Mouse (Mus musculus): ENCODE results near the gene Pcdh15. TPM values are rescaled to one million over a fixed set of nuclear protein-coding genes. Genes with fewer than 3 reads are reported as not detected.

Gene Pcdh15
- total and polyA plus RNA-seq, 2 experiments from 2014 or later, result 9.8 to 38.2 TPM

- Histone ChIP-seq H3K4me3 (ENCODE audit: low read depth, low read length) (no peak overlapping the region), H3K9me3 (ENCODE audit: low read length) (no peaks in the 10 kb centered on the region), H3K4me2 (ENCODE audit: low read depth, low read length, poor library complexity, severe bottlenecking) (no peak overlapping the region), H3K9ac (replicated peaks; ENCODE audit: low read length, poor library complexity, severe bottlenecking) (no peak overlapping the region), H3K36me3 (ENCODE audit: insufficient read depth, low read length) (no peaks in the 10 kb centered on the region), H3K27me3 (ENCODE audit: insufficient read depth, low read length) (no peaks in the 10 kb centered on the region), H3K4me1 (ENCODE audit: insufficient read depth, low read length) (no peaks in the 10 kb centered on the region), H3K27ac (ENCODE audit: low read depth, low read length) (no peak overlapping the region)
- no peak for TF ChIP-seq CTCF (IDR thresholded peaks at IDR 0.05)
- WGBS, result 51% methylated on average over 1 of the region's 1 CpGs
- DNase-seq (ENCODE audit: low spot score) (no peak), ATAC-seq (ENCODE audit: low FRiP score) (no peak)
Measured at GRCm38 (mm10) chr10:74116817-74117216, 1017.7 kb downstream of the Pcdh15 start.

- Histone ChIP-seq H3K4me3 (ENCODE audit: low read depth, low read length) (no peak overlapping the region), H3K27me3 (ENCODE audit: insufficient read depth, low read length) (no peaks in the 10 kb centered on the region), H3K36me3 (ENCODE audit: insufficient read depth, low read length) (no peaks in the 10 kb centered on the region), H3K9me3 (ENCODE audit: low read length) (no peaks in the 10 kb centered on the region), H3K9ac (replicated peaks; ENCODE audit: low read length, poor library complexity, severe bottlenecking) (no peak overlapping the region), H3K4me2 (ENCODE audit: low read depth, low read length, poor library complexity, severe bottlenecking) (no peak overlapping the region), H3K4me1 (ENCODE audit: insufficient read depth, low read length) (no peaks in the 10 kb centered on the region), H3K27ac (ENCODE audit: low read depth, low read length) (no peak overlapping the region)
- no peak for ATAC-seq (ENCODE audit: low FRiP score)
- TF ChIP-seq CTCF (IDR thresholded peaks at IDR 0.05), result no peak
- no peak for DNase-seq (ENCODE audit: low spot score)
- WGBS, result 89% methylated on average over 4 of the region's 4 CpGs
Measured at GRCm38 (mm10) chr10:74123421-74123820, 1024.3 kb downstream of the Pcdh15 start.

GRCm38 (mm10) chr10:74129192-74129591 lies 1030.0 kb downstream of the Pcdh15 start:
- H3K9me3 ChIP-seq (ENCODE audit: low read length), result no peaks in the 10 kb centered on the region
- ATAC-seq (ENCODE audit: low FRiP score) (no peak), DNase-seq (ENCODE audit: low spot score) (no peak)
- H3K9ac ChIP-seq (replicated peaks; ENCODE audit: low read length, poor library complexity, severe bottlenecking), result no peak overlapping the region
- no peak overlapping the region for H3K4me3 ChIP-seq (ENCODE audit: low read depth, low read length)
- TF ChIP-seq CTCF (IDR thresholded peaks at IDR 0.05), result no peak
- H3K4me1 ChIP-seq (ENCODE audit: insufficient read depth, low read length), result no peaks in the 10 kb centered on the region
- no peak overlapping the region for H3K27ac ChIP-seq (ENCODE audit: low read depth, low read length)
- no peak overlapping the region for H3K4me2 ChIP-seq (ENCODE audit: low read depth, low read length, poor library complexity, severe bottlenecking)
- H3K27me3 ChIP-seq (ENCODE audit: insufficient read depth, low read length), result no peaks in the 10 kb centered on the region
- no peaks in the 10 kb centered on the region for H3K36me3 ChIP-seq (ENCODE audit: insufficient read depth, low read length)
- 88% methylated on average over 3 of the region's 3 CpGs for WGBS

DNA sequence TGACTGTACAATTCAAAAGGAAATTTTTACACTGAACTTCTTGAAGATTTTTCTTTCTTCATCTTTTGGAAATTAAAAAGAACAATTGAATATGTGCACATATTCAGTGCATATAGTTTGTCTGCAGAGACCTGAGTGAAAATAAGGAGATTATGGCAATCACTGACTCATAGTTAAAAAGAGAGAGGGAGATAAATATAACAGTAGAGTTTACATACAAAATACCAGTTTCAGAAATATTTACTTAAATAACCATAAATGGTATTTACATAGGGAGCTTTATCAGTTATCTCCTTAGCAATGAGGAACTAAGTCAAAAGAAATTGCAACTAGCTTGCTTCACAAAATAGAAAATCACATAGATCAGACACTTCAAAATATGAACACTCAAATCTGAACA lies 1030.5 kb downstream of the Pcdh15 start:
- Histone ChIP-seq H3K9ac (replicated peaks; ENCODE audit: low read length, poor library complexity, severe bottlenecking) (no peak overlapping the region), H3K4me3 (ENCODE audit: low read depth, low read length) (no peak overlapping the region), H3K4me2 (ENCODE audit: low read depth, low read length, poor library complexity, severe bottlenecking) (no peak overlapping the region), H3K27me3 (ENCODE audit: insufficient read depth, low read length) (no peaks in the 10 kb centered on the region), H3K9me3 (ENCODE audit: low read length) (no peaks in the 10 kb centered on the region), H3K27ac (ENCODE audit: low read depth, low read length) (no peak overlapping the region), H3K36me3 (ENCODE audit: insufficient read depth, low read length) (no peaks in the 10 kb centered on the region), H3K4me1 (ENCODE audit: insufficient read depth, low read length) (no peaks in the 10 kb centered on the region)
- no peak for DNase-seq (ENCODE audit: low spot score)
- no peak for TF ChIP-seq CTCF (IDR thresholded peaks at IDR 0.05)
- no peak for ATAC-seq (ENCODE audit: low FRiP score)

DNA sequence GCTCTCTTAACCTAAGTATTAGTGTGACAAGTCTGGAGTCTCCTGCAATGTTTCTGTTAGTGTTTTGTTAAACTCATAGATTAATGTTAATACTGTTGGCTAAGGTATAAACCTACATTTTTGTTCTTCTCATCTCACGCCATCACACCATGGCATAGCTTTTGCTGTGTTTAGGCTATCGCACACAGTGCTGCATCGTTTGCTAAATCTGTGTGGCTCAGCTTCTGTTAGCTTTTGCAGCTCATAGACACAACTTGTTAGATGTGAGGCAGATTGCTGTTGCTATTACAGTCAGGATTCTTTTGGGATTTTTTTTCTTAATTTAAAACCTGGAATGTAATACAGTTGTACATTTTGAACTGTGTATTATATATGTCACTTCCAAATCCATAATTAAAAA lies 1031.7 kb downstream of the Pcdh15 start:
- ATAC-seq (ENCODE audit: low FRiP score) (no peak), DNase-seq (ENCODE audit: low spot score) (no peak)
- H3K27ac ChIP-seq (ENCODE audit: low read depth, low read length), result no peak overlapping the region
- TF ChIP-seq CTCF (IDR thresholded peaks at IDR 0.05), result no peak
- no peaks in the 10 kb centered on the region for H3K4me1 ChIP-seq (ENCODE audit: insufficient read depth, low read length)
- no peaks in the 10 kb centered on the region for H3K9me3 ChIP-seq (ENCODE audit: low read length)
- no peak overlapping the region for H3K9ac ChIP-seq (replicated peaks; ENCODE audit: low read length, poor library complexity, severe bottlenecking)
- H3K4me2 ChIP-seq (ENCODE audit: low read depth, low read length, poor library complexity, severe bottlenecking), result no peak overlapping the region
- H3K27me3 ChIP-seq (ENCODE audit: insufficient read depth, low read length), result no peaks in the 10 kb centered on the region
- no peaks in the 10 kb centered on the region for H3K36me3 ChIP-seq (ENCODE audit: insufficient read depth, low read length)
- WGBS, result 89% methylated on average over 3 of the region's 3 CpGs
- no peak overlapping the region for H3K4me3 ChIP-seq (ENCODE audit: low read depth, low read length)

DNA sequence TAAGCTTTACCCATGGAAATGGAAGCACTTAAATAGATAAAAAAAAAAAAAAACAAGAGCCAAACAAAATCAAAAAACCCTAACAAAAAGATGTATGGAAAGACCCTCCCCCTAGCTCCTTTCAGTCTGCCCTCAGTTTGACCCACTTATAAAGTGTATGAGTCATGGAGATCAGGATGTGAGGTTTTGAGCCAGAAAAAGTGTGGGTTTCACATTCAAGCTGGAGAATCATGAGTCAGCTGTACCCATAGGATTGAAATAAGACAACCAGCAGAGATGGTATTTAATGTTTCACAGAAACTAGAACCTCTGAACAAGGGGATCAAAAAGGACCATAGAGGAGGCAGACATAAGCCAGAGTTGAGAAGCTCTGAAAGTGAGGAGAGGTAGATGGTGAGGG lies 1048.8 kb downstream of the Pcdh15 start:
- Histone ChIP-seq H3K27me3 (ENCODE audit: insufficient read depth, low read length) (no peaks in the 10 kb centered on the region), H3K27ac (ENCODE audit: low read depth, low read length) (no peak overlapping the region), H3K9me3 (ENCODE audit: low read length) (no peaks in the 10 kb centered on the region), H3K4me1 (ENCODE audit: insufficient read depth, low read length) (no peaks in the 10 kb centered on the region), H3K9ac (replicated peaks; ENCODE audit: low read length, poor library complexity, severe bottlenecking) (no peak overlapping the region), H3K36me3 (ENCODE audit: insufficient read depth, low read length) (no peaks in the 10 kb centered on the region), H3K4me2 (ENCODE audit: low read depth, low read length, poor library complexity, severe bottlenecking) (no peak overlapping the region), H3K4me3 (ENCODE audit: low read depth, low read length) (no peak overlapping the region)
- ATAC-seq (ENCODE audit: low FRiP score), result no peak
- no peak for TF ChIP-seq CTCF (IDR thresholded peaks at IDR 0.05)
- no peak for DNase-seq (ENCODE audit: low spot score)

DNA sequence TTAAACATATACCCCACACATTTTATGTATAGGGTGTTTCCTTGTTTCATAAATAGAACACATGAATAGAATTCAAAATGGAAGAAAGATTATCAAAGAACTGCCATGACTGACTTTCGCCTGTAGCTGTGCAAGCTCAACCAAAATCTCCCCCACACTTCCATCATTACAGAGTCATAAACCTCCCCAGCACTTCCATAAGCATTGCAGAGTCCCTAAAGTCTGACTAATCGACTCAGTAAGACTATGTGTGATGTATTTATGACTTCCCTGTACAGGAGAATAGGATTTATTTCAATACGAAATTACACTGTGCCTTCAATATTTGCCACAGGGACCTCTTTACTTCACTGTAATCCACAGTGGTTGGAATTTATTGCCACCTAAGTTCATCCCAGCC lies 1082.8 kb downstream of the Pcdh15 start:
- Histone ChIP-seq H3K9ac (replicated peaks; ENCODE audit: low read length, poor library complexity, severe bottlenecking) (no peak overlapping the region), H3K27me3 (ENCODE audit: insufficient read depth, low read length) (no peaks in the 10 kb centered on the region), H3K4me2 (ENCODE audit: low read depth, low read length, poor library complexity, severe bottlenecking) (no peak overlapping the region), H3K9me3 (ENCODE audit: low read length) (no peaks in the 10 kb centered on the region), H3K4me1 (ENCODE audit: insufficient read depth, low read length) (no peaks in the 10 kb centered on the region), H3K4me3 (ENCODE audit: low read depth, low read length) (no peak overlapping the region), H3K27ac (ENCODE audit: low read depth, low read length) (no peak overlapping the region), H3K36me3 (ENCODE audit: insufficient read depth, low read length) (no peaks in the 10 kb centered on the region)
- WGBS, result 63% methylated on average over 3 of the region's 3 CpGs
- DNase-seq (ENCODE audit: low spot score), result no peak
- TF ChIP-seq CTCF (IDR thresholded peaks at IDR 0.05), result no peak
- no peak for ATAC-seq (ENCODE audit: low FRiP score)
